Mouse (Mus musculus) urinary bladder, postnatal 10 days (tissue): ENCODE results near the gene Neurog2.

ENCODE experiments used
- DNase-seq: peaks from one replicate; pipeline ENCODE4 v3.0.0; 2022; ENCODE audit warnings: low spot score

Neurog2 gene

GRCm38 (mm10) chr3:127633080-127634032, at the start of gene Neurog2:
TSS of gene Neurog2 (plus strand) at chr3:127633135.
- DNase-seq = no peak

- no peak for DNase-seq
Measured at GRCm38 (mm10) chr3:127597136-127597535, 35.8 kb upstream of the Neurog2 start.

GRCm38 (mm10) chr3:127608109-127608508, 24.8 kb upstream of the Neurog2 start:
- DNase-seq = no peak

- peak; percentile 35 for DNase-seq
Measured at GRCm38 (mm10) chr3:127625296-127625695, 7.6 kb upstream of the Neurog2 start.

GRCm38 (mm10) chr3:127625701-127626399, 7.1 kb upstream of the Neurog2 start:
- DNase-seq = no peak

GRCm38 (mm10) chr3:127626524-127626923, 6.4 kb upstream of the Neurog2 start:
- no peak for DNase-seq

GRCm38 (mm10) chr3:127627151-127627955, 5.6 kb upstream of the Neurog2 start:
- DNase-seq = no peak

- no peak for DNase-seq
Measured at GRCm38 (mm10) chr3:127627956-127628310, 5.0 kb upstream of the Neurog2 start.

- no peak for DNase-seq
Measured at GRCm38 (mm10) chr3:127628311-127629184, 4.4 kb upstream of the Neurog2 start.

- DNase-seq = no peak
Measured at GRCm38 (mm10) chr3:127630190-127630589, 2.7 kb upstream of the Neurog2 start.

GRCm38 (mm10) chr3:127630735-127631372, 2.1 kb upstream of the Neurog2 start:
- DNase-seq = no peak

- DNase-seq = no peak
Measured at GRCm38 (mm10) chr3:127631582-127631981, 1.4 kb upstream of the Neurog2 start.

GRCm38 (mm10) chr3:127632531-127632930, 404 bp upstream of the Neurog2 start:
- DNase-seq = no peak

GRCm38 (mm10) chr3:127634101-127634983, 1.4 kb downstream of the Neurog2 start:
- DNase-seq = peak; percentile 28

GRCm38 (mm10) chr3:127634984-127635349, 2.0 kb downstream of the Neurog2 start:
- no peak for DNase-seq

- DNase-seq = no peak
Measured at GRCm38 (mm10) chr3:127639875-127640761, 7.2 kb downstream of the Neurog2 start.

GRCm38 (mm10) chr3:127640762-127641700, 8.1 kb downstream of the Neurog2 start:
- no peak for DNase-seq

- no peak for DNase-seq
Measured at GRCm38 (mm10) chr3:127642211-127642610, 9.3 kb downstream of the Neurog2 start.
